Mouse (Mus musculus): Measurements from ENCODE around the gene Olfr1424. TPM values are rescaled to one million over a fixed set of nuclear protein-coding genes. Genes with fewer than 3 reads are reported as not detected.

The Olfr1424 gene
- polyA plus RNA-seq, 1 experiment from 2014 or later, result not detected

DNA sequence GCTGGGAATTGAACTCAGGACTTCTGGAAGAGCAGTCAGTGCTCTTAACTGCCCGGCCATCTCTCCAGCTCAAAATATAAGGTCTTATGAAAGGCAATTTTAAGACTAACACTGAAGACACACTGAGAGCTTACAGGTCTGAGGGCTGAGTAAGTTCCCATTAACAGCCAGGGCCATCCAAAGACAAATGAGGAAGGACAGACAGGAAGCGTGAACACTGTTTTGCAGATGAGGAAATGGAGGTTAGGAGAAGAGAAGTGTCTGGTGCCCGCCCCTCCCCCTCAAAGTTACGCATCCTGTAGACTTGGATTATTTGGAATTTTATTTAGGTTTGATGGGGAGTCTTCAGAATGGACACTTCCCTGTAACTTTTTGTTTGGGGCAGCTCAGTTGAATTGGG, 38.3 kb downstream of the Olfr1424 start:
- POLR2A ChIA-PET, result no interaction called here
- in situ Hi-C loops (cut with MboI; ENCODE audit: low pct_unique_long_range_greater_than_20kb), result no loop called here
- TF ChIP-seq CTCF (IDR thresholded peaks at IDR 0.05), result no peak
- no peak for ATAC-seq
- no peak for DNase-seq (ENCODE audit: low read depth, low spot score)
- H3K27me3 ChIP-seq, result no peaks in the 10 kb centered on the region
- CTCF ChIA-PET, result interaction anchor here (1.3 kb wide), 1 partner anchor 17 kb away, joined by 3 read pairs; no protein-coding TSS in a partner anchor

DNA sequence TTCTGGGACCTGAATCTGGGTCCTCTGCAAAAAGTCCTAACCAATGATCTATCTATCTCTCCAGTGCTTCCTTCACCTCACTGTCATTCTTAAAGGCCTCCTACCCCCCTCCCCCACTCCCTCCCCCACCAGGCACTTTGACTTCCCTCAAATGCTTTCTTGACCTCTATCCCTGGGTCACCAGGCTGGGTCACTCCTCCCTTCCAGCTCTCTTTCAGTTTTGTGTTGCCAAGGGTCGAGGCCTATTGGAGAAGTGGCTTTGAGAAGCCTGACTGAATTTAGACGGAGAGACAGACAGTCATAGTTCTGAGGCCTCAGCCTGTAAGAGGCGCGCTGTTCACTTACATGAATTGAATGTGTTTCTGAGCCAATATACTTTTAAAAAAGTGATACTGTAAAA, 46.3 kb downstream of the Olfr1424 start:
- no peaks in the 10 kb centered on the region for H3K27me3 ChIP-seq
- ATAC-seq (no peak), DNase-seq (ENCODE audit: low read depth, low spot score) (no peak)
- ChIA-PET POLR2A (no interaction called here), CTCF (no interaction called here)
- in situ Hi-C loops (cut with MboI; ENCODE audit: low pct_unique_long_range_greater_than_20kb), result loop anchor here (10.0 kb wide), 2 partner anchors 411 to 779 kb away; partner anchors contain the start of genes Lpxn, Ms4a6d and Zfp91
- TF ChIP-seq CTCF (IDR thresholded peaks at IDR 0.05), result no peak

DNA sequence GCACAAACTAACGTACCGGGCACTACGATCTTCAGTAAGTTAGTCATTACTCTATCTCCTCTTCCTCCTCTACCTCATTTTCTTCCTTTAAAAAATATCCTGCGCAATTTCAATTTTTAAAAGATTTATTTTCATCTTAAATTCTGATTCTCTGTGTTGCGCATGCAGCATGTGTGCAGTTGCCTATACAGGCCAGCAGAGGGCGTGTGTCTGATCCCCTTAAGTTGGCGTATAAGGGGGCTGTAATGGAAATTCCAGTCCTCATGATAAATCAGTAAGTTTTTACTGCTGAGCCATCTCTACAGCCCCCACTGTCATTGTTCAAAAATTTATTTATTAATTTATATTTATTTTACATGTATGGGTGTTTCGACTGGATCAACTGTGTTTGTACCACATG, 46.8 kb downstream of the Olfr1424 start:
- no peak for ATAC-seq
- in situ Hi-C loops (cut with MboI; ENCODE audit: low pct_unique_long_range_greater_than_20kb), result loop anchor here (10.0 kb wide), 2 partner anchors 411 to 779 kb away; partner anchors contain the start of genes Lpxn, Ms4a6d and Zfp91
- H3K27me3 ChIP-seq, result no peaks in the 10 kb centered on the region
- peak; percentile 63 for TF ChIP-seq CTCF (IDR thresholded peaks at IDR 0.05)
- DNase-seq (ENCODE audit: low read depth, low spot score), result no peak
- POLR2A ChIA-PET, result no interaction called here
- CTCF ChIA-PET, result no interaction called here

DNA sequence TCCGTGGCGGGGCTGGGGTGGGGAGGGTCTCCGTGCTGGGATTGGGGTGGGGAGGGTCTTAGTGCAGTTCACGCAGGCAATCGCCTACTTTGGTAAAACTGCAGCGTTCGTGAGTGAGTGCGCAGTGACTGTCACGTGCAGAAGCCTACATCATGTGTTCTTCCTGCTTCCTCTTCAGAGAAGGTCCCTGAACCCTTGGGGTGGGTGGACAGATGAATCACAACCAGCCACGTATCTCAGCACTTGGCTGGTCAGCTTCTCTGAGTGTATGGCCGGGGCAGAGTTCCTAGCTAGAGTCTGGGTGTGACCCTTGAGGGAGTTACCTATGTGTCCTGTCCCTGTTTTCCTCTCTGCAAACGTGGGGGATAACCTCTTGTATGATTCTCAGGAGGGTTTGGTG, 49.3 kb downstream of the Olfr1424 start:
- no peaks in the 10 kb centered on the region for H3K27me3 ChIP-seq
- ATAC-seq (no peak), DNase-seq (ENCODE audit: low read depth, low spot score) (no peak)
- in situ Hi-C loops (cut with MboI; ENCODE audit: low pct_unique_long_range_greater_than_20kb), result loop anchor here (5.0 to 10.0 kb wide), 4 partner anchors 196 to 782 kb away; partner anchors contain the start of genes Lpxn, Ms4a6d, Stx3 and Zfp91
- no peak for TF ChIP-seq CTCF (IDR thresholded peaks at IDR 0.05)
- ChIA-PET CTCF (no interaction called here), POLR2A (no interaction called here)

GRCm38 (mm10) chr19:12012615-12013014, 49.9 kb downstream of the Olfr1424 start:
- no peak for DNase-seq (ENCODE audit: low read depth, low spot score)
- CTCF ChIA-PET, result interaction anchor here (0.9 kb wide), 1 partner anchor 10 kb away, joined by 4 read pairs; no protein-coding TSS in a partner anchor
- in situ Hi-C loops (cut with MboI; ENCODE audit: low pct_unique_long_range_greater_than_20kb), result loop anchor here (5.0 to 10.0 kb wide), 4 partner anchors 195 to 782 kb away; partner anchors contain the start of genes Lpxn, Ms4a6d, Stx3 and Zfp91
- no peak for TF ChIP-seq CTCF (IDR thresholded peaks at IDR 0.05)
- no peaks in the 10 kb centered on the region for H3K27me3 ChIP-seq
- POLR2A ChIA-PET, result no interaction called here
- no peak for ATAC-seq

DNA sequence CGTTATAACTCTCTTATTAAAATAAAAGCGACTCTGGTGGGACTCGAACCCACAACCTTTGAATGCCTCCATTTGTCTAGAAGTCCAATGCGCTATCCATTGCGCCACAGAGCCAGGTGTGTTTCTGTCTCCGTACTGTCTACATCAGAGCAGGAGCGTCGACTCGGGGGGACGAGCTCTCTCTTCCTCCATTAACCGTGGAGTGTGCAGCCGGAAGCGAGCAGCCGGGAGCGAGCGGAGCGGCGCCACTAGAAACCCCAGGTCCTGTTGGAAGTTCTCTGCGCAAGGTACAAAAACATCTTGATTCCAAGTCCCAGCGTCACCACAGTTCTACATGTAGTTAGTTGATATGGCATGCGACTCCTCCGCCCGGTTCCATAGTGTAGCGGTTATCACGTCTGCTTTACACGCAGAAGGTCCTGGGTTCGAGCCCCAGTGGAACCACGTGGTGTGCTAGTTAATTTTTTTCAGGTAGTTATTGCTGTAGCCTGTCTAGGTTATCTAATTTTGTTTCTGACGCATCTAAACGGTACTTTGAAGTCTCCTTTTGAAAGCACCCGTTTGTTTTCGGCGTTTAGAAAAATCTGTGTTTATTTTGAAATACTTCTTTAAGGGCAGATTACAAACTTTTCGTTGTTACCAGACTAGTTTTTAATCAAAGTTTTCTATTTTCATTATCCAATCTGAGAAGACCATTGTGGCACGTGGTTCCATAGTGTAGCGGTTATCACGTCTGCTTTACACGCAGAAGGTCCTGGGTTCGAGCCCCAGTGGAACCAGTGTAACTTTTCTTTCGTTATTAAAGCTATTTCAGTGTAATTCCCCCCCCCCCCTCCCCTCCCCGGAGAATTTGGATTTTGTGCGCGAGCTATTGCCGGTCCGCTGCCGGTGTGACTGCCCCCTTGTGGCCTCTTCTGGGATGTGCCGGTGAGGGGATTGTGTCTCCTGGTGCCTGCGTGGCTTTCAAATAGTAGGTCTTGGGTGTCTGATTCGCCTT, 50.6 kb downstream of the Olfr1424 start:
- ChIA-PET POLR2A (interaction anchor here (0.8 kb wide), 1 partner anchor 198 kb away, joined by 3 read pairs; no protein-coding TSS in a partner anchor), CTCF (interaction anchor here (0.9 to 1.2 kb wide), 6 partner anchors 9 to 234 kb away, joined by 3 to 4 read pairs (median 3); no protein-coding TSS in a partner anchor)
- H3K27me3 ChIP-seq, result no peaks in the 10 kb centered on the region
- TF ChIP-seq CTCF (IDR thresholded peaks at IDR 0.05), result peak; percentile 83
- DNase-seq (ENCODE audit: low read depth, low spot score) (no peak), ATAC-seq (peak; percentile 50)
- in situ Hi-C loops (cut with MboI; ENCODE audit: low pct_unique_long_range_greater_than_20kb), result loop anchor here (5.0 to 10.0 kb wide), 4 partner anchors 195 to 783 kb away; partner anchors contain the start of genes Lpxn, Ms4a6d, Stx3 and Zfp91

DNA sequence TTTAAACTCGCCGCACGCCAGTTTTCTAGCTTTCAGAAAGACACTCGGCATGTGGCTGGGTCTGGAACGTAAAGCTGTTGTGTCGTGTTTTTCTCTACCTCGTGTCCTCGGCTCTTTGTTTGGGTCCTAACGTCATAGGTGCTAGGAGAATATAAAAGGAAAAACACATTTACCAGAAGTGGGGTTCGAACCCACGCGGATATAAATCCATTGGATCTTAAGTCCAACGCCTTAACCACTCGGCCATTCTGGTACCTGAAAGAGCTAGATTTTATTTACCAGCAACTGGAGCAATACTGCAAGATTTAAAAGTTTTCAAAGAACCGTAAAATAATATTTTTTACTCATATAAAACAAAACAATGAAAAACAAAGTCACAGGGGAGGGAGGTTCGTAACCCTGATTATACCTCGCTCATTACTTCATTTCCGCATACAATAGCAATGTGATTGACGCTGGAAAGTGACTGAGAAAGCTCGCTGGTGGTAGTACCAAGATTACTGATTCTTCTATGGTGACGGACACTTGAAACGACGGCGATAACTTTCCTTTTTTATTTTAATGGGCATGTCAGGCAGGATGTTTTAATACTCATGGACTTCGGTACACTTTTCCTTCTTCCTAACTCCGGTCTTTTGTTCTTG, 51.4 kb downstream of the Olfr1424 start:
- H3K27me3 ChIP-seq, result no peaks in the 10 kb centered on the region
- no peak for TF ChIP-seq CTCF (IDR thresholded peaks at IDR 0.05)
- in situ Hi-C loops (cut with MboI; ENCODE audit: low pct_unique_long_range_greater_than_20kb), result loop anchor here (5.0 to 10.0 kb wide), 4 partner anchors 194 to 784 kb away; partner anchors contain the start of genes Lpxn, Ms4a6d, Stx3 and Zfp91
- CTCF ChIA-PET, result interaction anchor here (0.9 to 1.2 kb wide), 4 partner anchors 10 to 44 kb away, joined by 3 read pairs; no protein-coding TSS in a partner anchor
- ATAC-seq (peak; percentile 0), DNase-seq (ENCODE audit: low read depth, low spot score) (no peak)
- POLR2A ChIA-PET, result interaction anchor here (0.8 kb wide), 1 partner anchor 197 kb away, joined by 3 read pairs; no protein-coding TSS in a partner anchor

DNA sequence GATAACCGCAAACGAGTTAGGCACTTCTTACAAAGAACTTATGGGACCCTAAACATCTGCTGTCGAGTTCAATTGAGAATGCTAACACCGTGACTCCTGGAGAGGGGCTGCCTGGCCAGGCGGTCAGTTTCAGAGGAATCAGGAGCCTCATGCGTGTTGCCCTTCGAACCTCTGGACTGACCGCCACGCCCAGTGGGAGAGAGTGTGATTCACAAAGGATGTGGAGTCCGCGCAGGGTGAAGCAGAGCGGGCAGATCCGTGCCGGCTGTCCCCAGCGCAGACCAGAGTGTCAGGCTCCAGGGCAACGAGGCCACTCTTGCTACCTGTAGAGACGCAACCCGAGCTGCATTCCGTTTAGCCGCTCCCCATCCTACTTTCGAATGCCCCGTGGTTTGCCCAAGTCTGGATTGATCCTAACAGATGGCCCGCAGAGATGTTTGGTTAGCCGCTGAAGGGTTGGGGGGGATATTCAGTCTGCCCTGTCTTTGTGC, 52.2 kb downstream of the Olfr1424 start:
- DNase-seq (ENCODE audit: low read depth, low spot score) (no peak), ATAC-seq (peak; percentile 52)
- in situ Hi-C loops (cut with MboI; ENCODE audit: low pct_unique_long_range_greater_than_20kb), result loop anchor here (5.0 to 10.0 kb wide), 4 partner anchors 193 to 784 kb away; partner anchors contain the start of genes Lpxn, Ms4a6d, Stx3 and Zfp91
- no peak for TF ChIP-seq CTCF (IDR thresholded peaks at IDR 0.05)
- no peaks in the 10 kb centered on the region for H3K27me3 ChIP-seq
- ChIA-PET CTCF (interaction anchor here (1.0 to 3.4 kb wide), 4 partner anchors 11 to 46 kb away, joined by 3 to 13 read pairs (median 4); no protein-coding TSS in a partner anchor), POLR2A (interaction anchor here (0.5 to 0.7 kb wide), 2 partner anchors 21 to 667 kb away, joined by 6 to 8 read pairs; no protein-coding TSS in a partner anchor)

GRCm38 (mm10) chr19:12009501-12010280, 52.8 kb downstream of the Olfr1424 start:
- no peaks in the 10 kb centered on the region for H3K27me3 ChIP-seq
- CTCF ChIA-PET, result interaction anchor here (1.3 to 3.4 kb wide), 3 partner anchors 28 to 45 kb away, joined by 4 to 13 read pairs (median 5); no protein-coding TSS in a partner anchor
- POLR2A ChIA-PET, result interaction anchor here (0.5 to 0.7 kb wide), 2 partner anchors 20 to 668 kb away, joined by 6 to 8 read pairs; no protein-coding TSS in a partner anchor
- no peak for DNase-seq (ENCODE audit: low read depth, low spot score)
- in situ Hi-C loops (cut with MboI; ENCODE audit: low pct_unique_long_range_greater_than_20kb), result loop anchor here (5.0 to 10.0 kb wide), 6 partner anchors 97 to 785 kb away; partner anchors contain the start of genes Lpxn, Mrpl16, Ms4a6d and Patl1
- TF ChIP-seq CTCF (IDR thresholded peaks at IDR 0.05), result no peak
- ATAC-seq, result peak; percentile 0

Other genes starting within 250 kb of the Olfr1424 start
- gene Stx3, start 243.3 kb downstream of the Olfr1424 start, polyA plus RNA-seq (2021), result 45.4 TPM
- gene Olfr1417, start 223.5 kb downstream of the Olfr1424 start, polyA plus RNA-seq (2021), result 1.1 TPM
- 0.33 TPM for gene Olfr1418, start 201.6 kb downstream of the Olfr1424 start, polyA plus RNA-seq (2021)
- gene Olfr1419, start 187.6 kb downstream of the Olfr1424 start, polyA plus RNA-seq (2021), result not detected
- gene Olfr1420, start 176.1 kb downstream of the Olfr1424 start, polyA plus RNA-seq (2021), result 0.12 TPM
- gene Patl1, start 150.3 kb downstream of the Olfr1424 start, polyA plus RNA-seq (2021), result 39.7 TPM
- 104 TPM for gene Osbp, start 96.7 kb downstream of the Olfr1424 start, polyA plus RNA-seq (2021)
- not detected for gene Olfr1423, start 21.4 kb downstream of the Olfr1424 start, polyA plus RNA-seq (2021)
- not detected for gene Olfr1425, start 15.0 kb upstream of the Olfr1424 start, polyA plus RNA-seq (2021)
- gene Olfr1426, start 29.3 kb upstream of the Olfr1424 start, polyA plus RNA-seq (2021), result not detected
- not detected for gene Olfr1427, start 40.7 kb upstream of the Olfr1424 start, polyA plus RNA-seq (2021)
- gene Olfr1428, start 53.2 kb upstream of the Olfr1424 start, polyA plus RNA-seq (2021), result not detected
- gene Olfr76, start 60.5 kb upstream of the Olfr1424 start, polyA plus RNA-seq (2021), result not detected
- not detected for gene Olfr1555-ps1, start 107.4 kb upstream of the Olfr1424 start, polyA plus RNA-seq (2021)
- gene Olfr1431, start 138.0 kb upstream of the Olfr1424 start, polyA plus RNA-seq (2021), result not detected
- not detected for gene Olfr1432, start 169.9 kb upstream of the Olfr1424 start, polyA plus RNA-seq (2021)
- gene Olfr262, start 179.0 kb upstream of the Olfr1424 start, polyA plus RNA-seq (2021), result not detected
- gene Olfr235, start 198.3 kb upstream of the Olfr1424 start, polyA plus RNA-seq (2021), result not detected
- gene Olfr1434, start 217.2 kb upstream of the Olfr1424 start, polyA plus RNA-seq (2021), result not detected
- gene Olfr1436, start 236.4 kb upstream of the Olfr1424 start, polyA plus RNA-seq (2021), result not detected